Mouse (Mus musculus) myocyte (in vitro differentiated cells): ENCODE measurements around the gene Ndufs8.

Source experiments
- CEBPB ChIP-seq: IDR thresholded peaks from 2 replicates; pipeline ENCODE4 v1.6.1; 2011; ENCODE audit warnings: mild to moderate bottlenecking, moderate library complexity; ENCODE audit not compliant: poor library complexity, insufficient read depth, severe bottlenecking
- E2F4 ChIP-seq: IDR thresholded peaks from one replicate; pipeline ENCODE4 v1.6.1; 2011; ENCODE audit warnings: mild to moderate bottlenecking, control low read depth, moderate library complexity; ENCODE audit not compliant: insufficient read depth
- POLR2A ChIP-seq: IDR thresholded peaks from one replicate; pipeline ENCODE4 v1.6.1; 2011; ENCODE audit warnings: low read depth, mild to moderate bottlenecking, control low read depth, moderate library complexity; ENCODE audit not compliant: insufficient read length
- POLR2AphosphoS2 ChIP-seq: IDR thresholded peaks from one replicate; pipeline ENCODE4 v1.6.1; 2011; ENCODE audit warnings: low read depth, control low read depth; ENCODE audit not compliant: insufficient read length
- REST ChIP-seq: IDR thresholded peaks from one replicate; pipeline ENCODE4 v1.6.1; 2011; ENCODE audit warnings: mild to moderate bottlenecking, control low read depth, moderate library complexity; ENCODE audit not compliant: insufficient read depth, insufficient read length
- USF1 ChIP-seq: IDR thresholded peaks from one replicate; pipeline ENCODE4 v1.6.1; 2011; ENCODE audit warnings: low read depth, mild to moderate bottlenecking, control low read depth, moderate library complexity

- no peak for TF ChIP-seq POLR2A
- TF ChIP-seq POLR2AphosphoS2 = no peak
- no peak for TF ChIP-seq E2F4
- no peak for TF ChIP-seq CEBPB
- no peak for TF ChIP-seq REST
- no peak for TF ChIP-seq USF1
These were observed 2.0 kb upstream of the Ndufs8 start for GRCm38 (mm10) chr19:3914535-3914934.
